Mouse (Mus musculus) limb, embryonic 15.5 days (tissue): ENCODE data around the gene Vamp2. TPM values are rescaled to one million over a fixed set of nuclear protein-coding genes. Genes with fewer than 3 reads are reported as not detected.

Experiments used
- ATAC-seq: fragments of 200-750 bp; cut with Nextera tagmentation; 2 replicates; pipeline ENCODE4 v1.8.0; 2017; ENCODE audit warnings: low read depth, moderate TSS enrichment; ENCODE audit not compliant: insufficient number of reproducible peaks, low FRiP score, low TSS enrichment
- H3K27ac ChIP-seq: fragments of 300-500 bp; sonication (generic); 2 replicates; pipeline ENCODE4 v1.5.1; 2015; ENCODE audit warnings: moderate library complexity, mild to moderate bottlenecking, inconsistent platforms
- H3K27me3 ChIP-seq: fragments of 300-500 bp; sonication (generic); 2 replicates; pipeline ENCODE4 v1.6.1; 2015; ENCODE audit warnings: inconsistent platforms
- H3K36me3 ChIP-seq: fragments of 300-500 bp; sonication (generic); 2 replicates; pipeline ENCODE4 v1.6.1; 2015; ENCODE audit warnings: inconsistent platforms
- H3K4me1 ChIP-seq: fragments of 300-500 bp; sonication (generic); 2 replicates; pipeline ENCODE4 v1.6.1; 2015; ENCODE audit warnings: inconsistent platforms
- H3K4me2 ChIP-seq: fragments of 300-500 bp; sonication (generic); 2 replicates; pipeline ENCODE4 v1.6.1; 2015; ENCODE audit warnings: mild to moderate bottlenecking, inconsistent platforms
- H3K4me3 ChIP-seq: fragments of 300-500 bp; sonication (generic); 2 replicates; pipeline ENCODE4 v1.5.1; 2015; ENCODE audit warnings: mild to moderate bottlenecking, inconsistent platforms
- H3K9ac ChIP-seq: fragments of 300-500 bp; sonication (generic); 2 replicates; pipeline ENCODE4 v1.6.1; 2015; ENCODE audit warnings: inconsistent platforms
- H3K9me3 ChIP-seq: fragments of 300-500 bp; sonication (generic); 2 replicates; pipeline ENCODE4 v1.6.1; 2016; ENCODE audit warnings: inconsistent platforms
- WGBS: fragments of 180-500 bp; shearing (Covaris S2); methylation state at CpG from one replicate; pipeline ENCODE4 v1.1.7; 2015; 5-methylcytosine and 5-hydroxymethylcytosine counted together
- polyA plus RNA-seq: library from polyadenylated mRNA; unstranded; fragments of >200 nt; fragmentation: Nextera tagmentation; extraction: Ambion mirVana; gene quantifications from 2 replicates; pipeline ENCODE4 v1.2.1, GENCODE M21; 2015

Gene Vamp2
- polyA plus RNA-seq = 95.0 and 103 TPM in 2 replicates

- peak; percentile 79 for ATAC-seq
- Histone ChIP-seq H3K4me1 (peaks cover 40% of the 10 kb centered on the region), H3K4me3 (peak within 1 kb of the TSS; percentile 72), H3K9me3 (no peaks in the 10 kb centered on the region), H3K36me3 (peaks cover 28% of the 10 kb centered on the region), H3K27ac (peak within 1 kb of the TSS; percentile 91), H3K4me2 (peak within 1 kb of the TSS; percentile 84), H3K27me3 (no peaks in the 10 kb centered on the region), H3K9ac (peak within 1 kb of the TSS; percentile 95)
- 1% methylated on average over 60 of the region's 67 CpGs for WGBS
Measured at GRCm38 (mm10) chr11:69088103-69088855, at the start of gene Vamp2. Vamp2 (plus strand) TSS chr11:69088490.

DNA sequence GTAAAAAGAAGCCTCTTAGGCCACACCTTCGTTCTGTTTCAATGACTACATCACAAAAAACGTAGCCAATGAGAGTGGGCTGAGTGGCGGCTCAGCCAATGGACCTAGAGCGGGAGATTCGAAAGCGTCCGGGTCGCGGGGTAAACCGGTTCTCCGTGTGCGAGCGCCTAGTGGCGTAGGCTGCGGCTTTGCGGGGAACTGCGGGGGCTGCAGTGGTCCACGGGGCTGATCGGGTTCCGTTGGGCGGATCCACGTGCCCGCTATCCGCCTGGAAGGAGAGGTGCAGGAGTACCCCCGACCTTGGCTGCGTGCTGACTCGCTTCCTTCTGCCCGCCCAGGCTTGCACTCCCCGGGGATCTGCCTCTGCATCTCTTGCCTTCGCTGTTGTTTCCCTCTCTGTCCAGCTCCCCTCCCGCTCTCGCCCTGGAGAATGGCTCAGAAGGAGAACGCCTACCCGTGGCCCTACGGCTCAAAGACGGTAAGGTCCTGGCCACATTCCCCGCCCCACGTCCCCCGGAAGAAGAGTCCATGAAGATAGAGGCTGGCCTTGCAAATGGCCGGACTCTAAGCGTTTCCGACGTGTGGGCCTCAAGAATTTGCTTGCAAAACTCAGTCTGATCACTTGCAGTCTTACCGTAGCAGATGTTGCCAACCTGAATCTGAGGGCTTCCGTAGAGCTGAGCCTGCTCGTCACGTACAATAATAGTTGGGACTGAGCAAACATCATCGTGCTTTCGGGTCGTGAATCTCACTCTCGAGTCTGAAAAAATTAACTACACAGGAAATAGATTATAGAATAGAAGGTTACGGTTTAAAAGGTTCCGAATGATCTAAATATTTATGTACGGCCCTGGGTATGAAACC, 42.5 kb upstream of the Vamp2 start, which contains the start of gene Aurkb:
TSS of gene Aurkb (plus strand) at position 117 of the 864 bp plus-strand sequence.
- Histone ChIP-seq H3K4me2 (peak within 1 kb of the TSS; percentile 93), H3K36me3 (peaks cover 24% of the 10 kb centered on the region), H3K9ac (peak within 1 kb of the TSS; percentile 49), H3K27ac (peak within 1 kb of the TSS; percentile 80), H3K4me3 (peak within 1 kb of the TSS; percentile 79), H3K4me1 (peaks cover 26% of the 10 kb centered on the region), H3K9me3 (no peaks in the 10 kb centered on the region), H3K27me3 (no peaks in the 10 kb centered on the region)
- under 1% methylated on average over 54 of the region's 54 CpGs for WGBS
- ATAC-seq = peak; percentile 66

DNA sequence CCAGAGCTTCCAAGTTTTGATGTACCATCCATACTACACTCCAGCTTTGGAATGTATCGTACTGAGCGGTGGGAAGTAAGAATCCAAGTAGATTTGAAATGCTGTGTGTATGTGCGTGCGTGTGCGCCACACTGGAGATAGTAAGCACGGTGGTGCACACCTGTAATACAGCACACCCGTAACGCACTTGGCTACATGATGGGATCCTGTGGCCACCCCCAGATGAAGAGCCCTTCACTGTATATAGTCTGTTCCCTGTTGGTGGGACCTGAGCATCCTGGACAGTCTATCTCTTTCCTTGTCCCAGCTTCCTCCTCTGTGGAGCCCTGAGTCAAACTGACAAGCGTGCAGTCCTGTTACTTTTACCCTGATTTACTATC, 41.9 kb upstream of the Vamp2 start:
- peak overlapping the region; percentile 80; the same call in 1 of the 2 replicates for H3K27ac ChIP-seq
- H3K4me2 ChIP-seq = peak overlapping the region; percentile 93
- H3K4me1 ChIP-seq = peaks cover 26% of the 10 kb centered on the region
- peaks cover 28% of the 10 kb centered on the region for H3K36me3 ChIP-seq
- WGBS = 9% methylated on average over 9 of the region's 9 CpGs
- peak overlapping the region; percentile 49; the same call in 1 of the 2 replicates for H3K9ac ChIP-seq
- H3K27me3 ChIP-seq = no peaks in the 10 kb centered on the region
- H3K4me3 ChIP-seq = peak overlapping the region; percentile 79
- H3K9me3 ChIP-seq = no peaks in the 10 kb centered on the region
- ATAC-seq = no peak

DNA sequence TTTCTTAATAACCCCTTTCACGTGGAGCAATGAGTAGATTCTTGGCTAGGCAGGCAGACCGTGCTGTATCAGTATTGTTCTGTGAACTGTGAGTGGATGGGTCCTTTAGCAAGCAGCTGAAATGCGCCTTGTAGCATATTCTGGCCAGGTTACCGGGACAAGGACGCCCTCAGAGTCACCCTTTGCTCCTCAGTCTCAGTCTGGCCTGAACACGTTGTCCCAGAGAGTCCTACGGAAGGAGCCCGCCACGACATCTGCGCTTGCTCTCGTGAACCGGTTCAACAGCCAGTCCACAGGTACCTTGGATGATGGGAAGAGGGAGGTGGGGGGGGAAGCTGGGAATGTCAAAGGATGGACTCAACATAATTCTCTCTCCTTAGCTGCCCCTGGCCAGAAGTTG, 40.7 kb upstream of the Vamp2 start:
- Histone ChIP-seq H3K9me3 (no peaks in the 10 kb centered on the region), H3K4me3 (no peak overlapping the region), H3K4me1 (peaks cover 26% of the 10 kb centered on the region), H3K27me3 (no peaks in the 10 kb centered on the region), H3K9ac (no peak overlapping the region), H3K27ac (no peak overlapping the region), H3K4me2 (peak overlapping the region; percentile 93), H3K36me3 (peaks cover 28% of the 10 kb centered on the region)
- WGBS = 87% methylated on average over 12 of the region's 12 CpGs
- ATAC-seq = no peak

DNA sequence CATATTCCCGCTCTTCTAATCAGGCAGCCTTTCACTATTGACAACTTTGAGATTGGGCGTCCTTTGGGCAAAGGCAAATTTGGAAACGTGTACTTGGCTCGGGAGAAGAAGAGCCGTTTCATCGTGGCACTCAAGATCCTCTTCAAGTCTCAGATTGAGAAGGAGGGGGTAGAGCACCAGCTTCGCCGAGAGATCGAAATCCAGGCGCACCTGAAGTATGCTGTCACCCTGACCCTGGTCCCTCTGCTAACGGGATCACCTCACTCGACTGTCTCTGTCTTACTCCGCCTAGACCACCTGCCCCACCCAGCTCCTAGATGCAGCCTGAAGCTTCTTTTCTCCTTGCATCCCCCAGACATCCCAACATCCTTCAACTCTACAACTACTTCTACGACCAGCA, 40.1 kb upstream of the Vamp2 start:
- Histone ChIP-seq H3K4me1 (peaks cover 26% of the 10 kb centered on the region), H3K27me3 (no peaks in the 10 kb centered on the region), H3K27ac (no peak overlapping the region), H3K36me3 (peaks cover 28% of the 10 kb centered on the region), H3K9me3 (no peaks in the 10 kb centered on the region), H3K4me2 (no peak overlapping the region), H3K4me3 (no peak overlapping the region), H3K9ac (no peak overlapping the region; the same call in 1 of the 2 replicates)
- 91% methylated on average over 14 of the region's 14 CpGs for WGBS
- ATAC-seq = no peak

DNA sequence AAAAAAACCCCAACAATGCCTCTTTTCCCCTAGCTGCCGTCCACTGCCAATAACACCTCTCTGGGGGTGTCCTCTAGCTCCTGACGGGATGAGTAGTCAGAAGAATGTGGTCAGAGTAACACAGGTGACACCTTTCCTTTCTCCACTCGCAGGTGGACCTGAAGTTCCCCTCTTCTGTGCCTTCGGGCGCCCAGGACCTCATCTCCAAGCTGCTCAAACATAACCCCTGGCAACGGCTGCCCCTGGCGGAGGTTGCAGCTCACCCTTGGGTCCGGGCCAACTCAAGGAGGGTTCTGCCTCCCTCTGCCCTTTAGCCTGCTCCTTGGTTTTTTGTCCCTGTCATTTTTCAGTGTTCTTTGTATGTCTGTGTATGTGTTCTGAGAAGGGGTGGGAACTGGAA, 37.5 kb upstream of the Vamp2 start:
- no peaks in the 10 kb centered on the region for H3K27me3 ChIP-seq
- no peak overlapping the region for H3K4me3 ChIP-seq
- peaks cover 24% of the 10 kb centered on the region for H3K4me1 ChIP-seq
- peaks cover 34% of the 10 kb centered on the region for H3K36me3 ChIP-seq
- no peak for ATAC-seq
- H3K27ac ChIP-seq = no peak overlapping the region
- no peak overlapping the region for H3K4me2 ChIP-seq
- no peaks in the 10 kb centered on the region for H3K9me3 ChIP-seq
- 88% methylated on average over 8 of the region's 8 CpGs for WGBS
- no peak overlapping the region for H3K9ac ChIP-seq

DNA sequence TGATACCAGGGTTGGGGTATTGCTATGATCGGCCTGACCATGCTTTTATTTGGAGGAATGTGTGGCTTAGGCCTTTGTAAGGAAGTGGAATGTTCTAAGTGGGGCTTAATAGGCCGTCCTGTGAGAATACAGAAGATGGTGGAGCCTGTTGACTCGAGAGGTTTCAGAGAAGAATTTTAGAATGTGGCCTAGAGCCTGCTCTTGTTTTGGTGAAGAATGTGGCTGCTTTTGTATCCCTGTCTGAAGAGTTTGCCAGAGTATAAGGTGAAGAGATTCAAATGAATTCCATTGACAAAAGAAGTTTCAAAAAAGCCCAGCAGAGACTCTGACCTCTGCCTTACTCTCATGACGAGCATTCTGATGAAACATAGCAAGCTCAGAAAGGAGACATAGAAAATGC, 36.5 kb upstream of the Vamp2 start:
- 92% methylated on average over 4 of the region's 4 CpGs for WGBS
- Histone ChIP-seq H3K9ac (no peak overlapping the region), H3K4me2 (no peak overlapping the region), H3K27ac (no peak overlapping the region), H3K9me3 (no peaks in the 10 kb centered on the region), H3K4me1 (peaks cover 18% of the 10 kb centered on the region), H3K36me3 (peaks cover 34% of the 10 kb centered on the region), H3K4me3 (no peak overlapping the region), H3K27me3 (no peaks in the 10 kb centered on the region)
- ATAC-seq = no peak

DNA sequence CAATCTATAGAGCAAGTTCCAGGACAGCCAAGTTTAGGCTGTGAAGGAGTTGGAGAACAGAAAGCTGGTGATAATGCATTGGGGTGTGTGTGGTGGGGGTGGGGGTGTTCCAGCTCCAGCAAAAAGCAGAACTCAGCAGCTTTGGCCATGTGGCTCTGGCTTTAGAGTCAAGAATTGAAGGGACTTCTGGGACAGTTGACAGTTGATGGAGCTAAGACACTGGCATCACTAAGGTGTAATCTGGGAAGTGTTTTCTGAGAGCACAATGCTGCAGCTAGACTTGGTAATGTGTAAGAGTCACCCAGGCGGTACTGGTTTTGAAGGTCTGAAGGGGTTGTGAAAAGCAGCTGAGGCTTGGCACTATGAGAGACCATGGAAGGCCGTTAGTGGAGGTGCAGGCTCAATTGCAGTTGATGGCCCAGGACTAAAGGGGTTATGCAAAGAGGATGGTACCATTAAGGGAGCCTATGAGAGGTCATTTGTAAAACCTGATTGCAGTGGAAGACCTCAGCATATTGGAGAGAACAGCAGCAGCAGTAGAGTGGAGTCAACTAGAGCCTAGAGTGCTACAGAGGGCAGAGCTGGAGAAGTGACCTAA, 35.4 kb upstream of the Vamp2 start:
- WGBS = 81% methylated on average over 2 of the region's 2 CpGs
- no peaks in the 10 kb centered on the region for H3K27me3 ChIP-seq
- H3K4me2 ChIP-seq = no peak overlapping the region
- H3K4me1 ChIP-seq = peaks cover 6% of the 10 kb centered on the region; the same call in 1 of the 2 replicates
- no peak overlapping the region for H3K27ac ChIP-seq
- no peak overlapping the region for H3K9ac ChIP-seq
- H3K9me3 ChIP-seq = no peaks in the 10 kb centered on the region
- no peak for ATAC-seq
- peaks cover 34% of the 10 kb centered on the region for H3K36me3 ChIP-seq
- H3K4me3 ChIP-seq = no peak overlapping the region

- Histone ChIP-seq H3K4me3 (no peak overlapping the region), H3K4me2 (no peak overlapping the region), H3K9ac (no peak overlapping the region), H3K27ac (no peak overlapping the region), H3K4me1 (peaks cover 8% of the 10 kb centered on the region), H3K9me3 (no peaks in the 10 kb centered on the region), H3K27me3 (no peaks in the 10 kb centered on the region), H3K36me3 (peaks cover 27% of the 10 kb centered on the region)
- WGBS = 79% methylated on average over 3 of the region's 3 CpGs
- ATAC-seq = no peak
Measured at GRCm38 (mm10) chr11:69053848-69054247, 34.4 kb upstream of the Vamp2 start.

DNA sequence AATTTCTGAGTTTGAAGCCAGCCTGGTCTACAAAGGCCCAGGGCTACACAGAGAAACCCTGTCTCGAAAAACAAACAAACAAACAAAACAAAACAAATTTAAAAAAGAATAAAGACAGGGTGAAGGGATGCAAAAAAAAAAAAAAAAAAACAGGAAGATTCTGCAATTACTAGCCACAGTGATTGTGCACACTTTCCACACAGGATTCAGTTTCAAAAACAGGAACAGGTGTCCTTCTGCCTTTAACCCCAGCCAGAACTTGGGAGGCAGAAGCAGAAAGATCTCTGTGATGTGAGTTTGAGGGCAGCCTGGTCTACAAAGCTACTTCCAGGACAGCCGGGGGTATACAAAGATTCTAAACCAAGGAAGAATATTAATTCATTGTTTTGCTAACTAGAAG, 30.0 kb upstream of the Vamp2 start:
- H3K4me1 ChIP-seq = peaks cover 27% of the 10 kb centered on the region
- peak overlapping the region; percentile 85 for H3K27ac ChIP-seq
- peak overlapping the region; percentile 64 for H3K4me2 ChIP-seq
- peaks cover 6% of the 10 kb centered on the region; the same call in 1 of the 2 replicates for H3K36me3 ChIP-seq
- H3K9me3 ChIP-seq = no peaks in the 10 kb centered on the region
- no peak for ATAC-seq
- peak overlapping the region; percentile 58; the same call in 1 of the 2 replicates for H3K9ac ChIP-seq
- WGBS = 57% methylated on average over 2 of the region's 2 CpGs
- H3K27me3 ChIP-seq = no peaks in the 10 kb centered on the region
- H3K4me3 ChIP-seq = peak overlapping the region; percentile 96

DNA sequence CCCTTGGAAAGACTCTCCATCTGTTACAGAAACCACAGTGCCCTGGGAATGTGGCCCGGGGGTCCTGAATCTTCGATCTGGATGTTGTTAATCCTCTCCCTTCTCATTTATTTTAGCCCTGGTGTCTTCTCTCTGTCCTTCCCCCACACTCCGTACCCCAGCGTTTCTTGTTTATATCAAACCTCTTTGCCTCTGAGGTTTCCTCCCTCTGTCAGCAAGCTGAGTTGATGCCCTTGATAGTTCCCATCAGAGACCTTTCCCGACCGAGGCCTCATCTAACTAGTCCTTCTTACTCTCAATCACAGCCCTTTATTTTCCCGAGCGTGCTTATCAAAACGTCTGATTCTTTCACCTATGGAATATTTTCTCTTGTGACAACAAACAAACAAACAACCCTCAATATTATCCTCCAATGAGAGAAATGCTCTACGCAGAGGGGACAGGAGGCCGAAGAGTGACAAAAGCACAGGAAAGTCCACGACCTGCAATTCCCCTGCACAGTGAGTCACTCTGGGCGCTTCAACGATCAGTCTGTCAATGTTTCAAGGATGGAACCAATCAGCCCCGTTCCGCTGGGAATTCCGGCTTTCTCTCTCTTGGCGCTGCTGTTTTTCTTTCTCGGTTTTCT, 29.4 kb upstream of the Vamp2 start:
- 1% methylated on average over 19 of the region's 19 CpGs for WGBS
- Histone ChIP-seq H3K36me3 (peaks cover 5% of the 10 kb centered on the region; the same call in 1 of the 2 replicates), H3K9ac (peak overlapping the region; percentile 58), H3K27me3 (no peaks in the 10 kb centered on the region), H3K4me2 (peak overlapping the region; percentile 64), H3K9me3 (no peaks in the 10 kb centered on the region), H3K27ac (peak overlapping the region; percentile 85), H3K4me3 (peak overlapping the region; percentile 96), H3K4me1 (peaks cover 27% of the 10 kb centered on the region)
- ATAC-seq = peak; percentile 8; the same call in 1 of the 2 replicates
